Mouse (Mus musculus): Measurements from ENCODE around the gene Supt6. TPM values are rescaled to one million over a fixed set of nuclear protein-coding genes. Genes with fewer than 3 reads are reported as not detected.

Gene Supt6
- polyA plus RNA-seq (2015; fragmentation: Nextera tagmentation; extraction: Ambion mirVana) = 11.2 and 12.2 TPM in 2 replicates

GRCm38 (mm10) chr11:78245627-78246317 lies at the start of gene Supt6, which contains the start of gene Sdf2:
Gene Supt6 (minus strand): TSS chr11:78245987.
Gene Sdf2 (plus strand): TSS chr11:78245746.

GRCm38 (mm10) chr11:78290654-78291053 lies 44.9 kb upstream of the Supt6 start, which contains the start of gene BC030499:
Gene BC030499 (plus strand): TSS chr11:78290841.

GRCm38 (mm10) chr11:78261380-78262352 lies 15.9 kb upstream of the Supt6 start, which contains the start of gene 2610507B11Rik:
Gene 2610507B11Rik (plus strand): TSS chr11:78261752.

GRCm38 (mm10) chr11:78193113-78193512 lies 52.7 kb downstream of the Supt6 start, which contains the start of gene Proca1:
Gene Proca1 (plus strand): TSS chr11:78193392.

GRCm38 (mm10) chr11:78188331-78189233 lies 57.2 kb downstream of the Supt6 start, which contains the start of gene Rab34:
Gene Rab34 (plus strand): TSS chr11:78188430.

GRCm38 (mm10) chr11:78182961-78183844 lies 62.6 kb downstream of the Supt6 start, which contains the start of gene Rpl23a:
Gene Rpl23a (minus strand): TSS chr11:78183584.

GRCm38 (mm10) chr11:78176402-78176862 lies 69.4 kb downstream of the Supt6 start, which contains the start of the genes Nek8 and Tlcd1:
Gene Nek8 (minus strand): TSS chr11:78176675.
Gene Tlcd1 (plus strand): TSS chr11:78176711.

GRCm38 (mm10) chr11:78164924-78165760 lies 80.6 kb downstream of the Supt6 start, which contains the start of gene Traf4:
Gene Traf4 (minus strand): TSS chr11:78165589.

Small RNA genes lying within 50 kb of the gene (microRNA-seq; reads per million reads assigned to microRNA genes)
- 0.10 to 0.42 reads per million in 2 experiments for gene Mir7653

Other genes starting within 250 kb of the Supt6 start
- 8.0 and 8.3 TPM in 2 replicates for gene Dhrs13, start 213.7 kb downstream of the Supt6 start, polyA plus RNA-seq (2015; fragmentation: Nextera tagmentation; extraction: Ambion mirVana)
- 58.3 and 63.6 TPM in 2 replicates for gene Flot2, start 208.1 kb downstream of the Supt6 start, polyA plus RNA-seq (2015; fragmentation: Nextera tagmentation; extraction: Ambion mirVana)
- gene Eral1, start 165.6 kb downstream of the Supt6 start, polyA plus RNA-seq (2015; fragmentation: Nextera tagmentation; extraction: Ambion mirVana) = 20.3 and 21.2 TPM in 2 replicates
- gene Fam222b, start 151.3 kb downstream of the Supt6 start, polyA plus RNA-seq (2015; fragmentation: Nextera tagmentation; extraction: Ambion mirVana) = 5.8 and 6.6 TPM in 2 replicates
- 30.7 and 34.6 TPM in 2 replicates for gene Traf4, start 80.4 kb downstream of the Supt6 start, polyA plus RNA-seq (2015; fragmentation: Nextera tagmentation; extraction: Ambion mirVana)
- gene Nek8, start 69.3 kb downstream of the Supt6 start, polyA plus RNA-seq (2015; fragmentation: Nextera tagmentation; extraction: Ambion mirVana) = 6.9 and 7.1 TPM in 2 replicates
- 13.1 and 22.3 TPM in 2 replicates for gene Tlcd1, start 69.3 kb downstream of the Supt6 start, polyA plus RNA-seq (2015; fragmentation: Nextera tagmentation; extraction: Ambion mirVana)
- gene Rpl23a, start 62.4 kb downstream of the Supt6 start, polyA plus RNA-seq (2015; fragmentation: Nextera tagmentation; extraction: Ambion mirVana) = 975 and 1,027 TPM in 2 replicates
- 48.1 and 67.0 TPM in 2 replicates for gene Rab34, start 57.6 kb downstream of the Supt6 start, polyA plus RNA-seq (2015; fragmentation: Nextera tagmentation; extraction: Ambion mirVana)
- 1.5 and 5.8 TPM in 2 replicates for gene Proca1, start 52.6 kb downstream of the Supt6 start, polyA plus RNA-seq (2015; fragmentation: Nextera tagmentation; extraction: Ambion mirVana)
- gene Sdf2, start 241 bp downstream of the Supt6 start, polyA plus RNA-seq (2015; fragmentation: Nextera tagmentation; extraction: Ambion mirVana) = 61.6 and 66.7 TPM in 2 replicates
- gene 2610507B11Rik, start 15.8 kb upstream of the Supt6 start, polyA plus RNA-seq (2015; fragmentation: Nextera tagmentation; extraction: Ambion mirVana) = 46.6 and 58.7 TPM in 2 replicates
- gene BC030499, start 44.9 kb upstream of the Supt6 start, polyA plus RNA-seq (2015; fragmentation: Nextera tagmentation; extraction: Ambion mirVana) = 0.09 TPM in 1 of 2 replicates, not detected in the other
- 6.5 and 6.9 TPM in 2 replicates for gene Spag5, start 55.5 kb upstream of the Supt6 start, polyA plus RNA-seq (2015; fragmentation: Nextera tagmentation; extraction: Ambion mirVana)
- 3.1 and 3.3 TPM in 2 replicates for gene Aldoc, start 77.0 kb upstream of the Supt6 start, polyA plus RNA-seq (2015; fragmentation: Nextera tagmentation; extraction: Ambion mirVana)
- gene Pigs, start 82.4 kb upstream of the Supt6 start, polyA plus RNA-seq (2015; fragmentation: Nextera tagmentation; extraction: Ambion mirVana) = 26.4 and 29.1 TPM in 2 replicates
- gene Unc119, start 97.5 kb upstream of the Supt6 start, polyA plus RNA-seq (2015; fragmentation: Nextera tagmentation; extraction: Ambion mirVana) = 13.8 and 21.2 TPM in 2 replicates
- gene Foxn1, start 140.6 kb upstream of the Supt6 start, polyA plus RNA-seq (2015; fragmentation: Nextera tagmentation; extraction: Ambion mirVana) = 0.06 TPM in 1 of 2 replicates, not detected in the other
- gene Slc13a2, start 176.2 kb upstream of the Supt6 start, polyA plus RNA-seq (2015; fragmentation: Nextera tagmentation; extraction: Ambion mirVana) = 0.05 and 0.09 TPM in 2 replicates
- 3.1 and 4.9 TPM in 2 replicates for gene Slc46a1, start 219.7 kb upstream of the Supt6 start, polyA plus RNA-seq (2015; fragmentation: Nextera tagmentation; extraction: Ambion mirVana)

Measured in skeletal muscle tissue, postnatal 0 days (tissue).